Mouse (Mus musculus): ENCODE results near the gene Dars.

DNA sequence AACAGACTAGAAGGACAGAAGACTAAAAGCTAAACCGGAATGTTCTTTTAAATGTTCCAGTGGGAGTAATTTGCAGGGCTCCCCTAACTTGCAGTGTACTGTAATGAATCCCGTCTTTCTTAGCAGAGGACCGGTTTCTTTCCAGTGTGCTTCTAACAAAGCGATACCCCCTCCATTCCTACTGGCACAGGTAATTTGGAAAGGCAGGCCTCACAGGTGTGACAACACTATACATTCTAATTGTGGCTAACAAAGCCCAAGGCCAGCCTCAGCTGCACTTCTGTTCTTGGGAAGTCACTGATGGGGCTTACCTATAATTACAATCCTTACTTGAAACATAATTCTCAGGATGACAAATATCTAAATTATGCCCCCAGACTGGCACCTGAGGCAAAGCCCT, 22.4 kb upstream of the Dars start:
- no peak for TF ChIP-seq POLR2A (IDR thresholded peaks at IDR 0.05; ENCODE audit: insufficient read length, low read depth)
- TF ChIP-seq CEBPB (IDR thresholded peaks at IDR 0.05; ENCODE audit: insufficient read depth, poor library complexity, severe bottlenecking), result no peak
- no peak for TF ChIP-seq E2F4 (IDR thresholded peaks at IDR 0.05; ENCODE audit: insufficient read depth)
- TF ChIP-seq TCF12 (IDR thresholded peaks at IDR 0.05; ENCODE audit: insufficient read depth, poor library complexity, severe bottlenecking), result no peak
- TF ChIP-seq POLR2AphosphoS2 (IDR thresholded peaks at IDR 0.05; ENCODE audit: insufficient read length, low read depth), result no peak
- TF ChIP-seq TCF3 (IDR thresholded peaks at IDR 0.05; ENCODE audit: insufficient read length, low read depth), result no peak
- no peak for TF ChIP-seq MYOD1 (IDR thresholded peaks at IDR 0.05; ENCODE audit: control insufficient read depth in 1 of 3, insufficient read length in 2 of 3, low read depth in 2 of 3)
- TF ChIP-seq MAX (IDR thresholded peaks at IDR 0.05; ENCODE audit: low read depth), result no peak
- TF ChIP-seq MYOG (IDR thresholded peaks at IDR 0.05; ENCODE audit: control insufficient read depth in 1 of 3, insufficient read depth in 1 of 3, insufficient read length in 2 of 3, low read depth in 2 of 3), result no peak
- no peak for TF ChIP-seq USF1 (IDR thresholded peaks at IDR 0.05; ENCODE audit: low read depth)

Data from myocyte (in vitro differentiated cells).